Mouse (Mus musculus) forelimb bud, embryonic 11.5 days (tissue): ENCODE results near the gene Olfr59.

Experiments used
- DNase-seq: peaks from one replicate; pipeline ENCODE4 v3.0.0-alpha.2; 2012; ENCODE audit warnings: low read depth, low spot score

Olfr59 gene

DNA sequence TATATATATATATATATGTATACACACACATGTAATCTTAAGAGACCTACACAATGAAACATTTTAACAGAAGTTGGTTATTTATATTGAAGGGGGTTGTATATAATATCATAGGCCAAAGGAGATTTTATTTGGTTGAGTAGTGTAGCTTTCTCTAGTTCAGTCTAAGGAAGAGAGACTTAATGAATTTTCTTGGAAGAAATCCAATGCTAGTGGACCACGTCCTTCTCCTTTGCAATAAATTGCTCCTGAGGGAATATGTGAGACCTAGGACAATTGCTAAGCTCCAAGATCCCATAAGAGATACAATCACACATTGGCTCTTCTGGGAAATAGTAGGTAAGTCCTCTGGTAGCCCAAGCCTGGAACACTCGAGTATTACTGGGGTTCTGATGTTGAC, at the start of gene Olfr59:
Gene Olfr59 (plus strand): TSS at position 301 of the 400 bp plus-strand sequence.
- no peak for DNase-seq

DNA sequence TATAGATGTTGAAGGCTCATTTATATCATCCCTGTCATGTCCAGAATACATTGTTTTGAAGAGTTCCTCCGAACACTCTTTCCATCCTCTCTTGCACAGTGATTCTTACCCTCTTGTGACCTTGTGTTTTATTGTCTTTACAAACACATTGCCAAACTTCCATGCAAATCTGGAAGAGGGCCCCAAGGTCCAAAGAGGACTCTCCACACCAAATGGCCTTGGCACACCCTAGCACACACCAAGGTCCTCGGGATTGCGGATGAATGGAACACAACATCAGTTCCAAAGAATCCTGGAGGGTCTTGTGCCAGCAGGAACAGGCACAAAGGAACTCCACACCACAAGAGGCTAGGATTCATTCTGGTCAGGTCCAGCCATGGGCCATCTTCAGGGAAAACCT, 42.3 kb upstream of the Olfr59 start:
- DNase-seq, result no peak

DNA sequence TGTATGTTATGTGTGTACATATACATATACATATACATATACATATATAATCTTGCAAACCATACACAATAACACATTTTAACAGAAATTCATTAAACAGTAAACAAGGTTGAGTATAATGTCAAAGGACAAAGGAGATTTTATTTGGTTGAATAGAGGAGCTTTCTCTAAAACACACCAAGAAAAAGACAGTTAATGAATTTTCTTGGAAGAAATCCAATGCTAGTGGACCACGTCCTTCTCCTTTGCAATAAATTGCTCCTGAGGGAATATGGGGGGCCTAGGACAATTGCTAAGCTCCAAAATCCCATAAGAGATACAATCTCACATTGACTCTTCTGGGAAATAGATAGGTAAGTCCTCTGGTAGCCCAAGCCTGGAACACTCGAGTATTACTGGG, 24.0 kb upstream of the Olfr59 start, which contains the start of gene Olfr406:
Gene Olfr406 (plus strand): TSS at position 301 of the 400 bp plus-strand sequence.
- no peak for DNase-seq

DNA sequence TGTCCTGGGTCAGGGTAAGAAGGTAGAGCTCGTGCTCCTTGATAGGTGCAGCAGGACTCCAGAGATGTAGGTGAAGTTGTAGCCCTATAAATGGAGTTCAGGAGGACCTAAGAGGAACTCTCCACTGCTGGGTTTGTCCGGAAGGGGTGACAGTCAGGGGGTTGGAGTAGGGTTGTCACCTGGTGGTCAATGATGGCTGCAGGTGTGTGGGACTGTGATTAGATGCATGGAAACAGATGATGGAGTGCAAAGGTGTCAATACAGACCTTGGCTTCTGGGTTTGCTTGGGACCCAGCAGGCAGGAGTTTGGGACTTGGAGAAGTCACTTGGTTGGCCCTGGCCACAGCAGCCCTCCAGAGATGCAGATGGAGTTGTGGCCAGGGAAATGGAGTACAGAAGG, 3.7 kb downstream of the Olfr59 start:
- no peak for DNase-seq

DNA sequence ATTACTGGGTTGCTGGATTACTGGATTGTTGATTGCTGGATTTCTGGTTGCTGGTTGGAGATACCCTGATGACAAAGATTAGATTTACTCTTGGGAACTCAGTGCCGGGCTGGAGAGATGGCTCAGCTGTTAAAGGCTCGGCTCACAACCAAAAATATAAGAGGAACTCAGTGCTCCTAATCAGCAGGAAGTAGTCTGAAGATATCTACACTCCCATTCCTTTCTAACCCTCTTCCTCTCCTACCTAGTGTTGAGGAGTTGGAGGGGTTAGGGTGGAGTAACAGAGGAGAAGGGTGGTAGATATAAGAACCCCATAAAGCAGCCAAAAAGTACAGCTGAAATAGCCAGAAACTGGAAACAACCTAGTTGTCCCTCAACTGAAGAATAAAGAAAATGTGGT, 42.5 kb downstream of the Olfr59 start:
- DNase-seq, result no peak

DNA sequence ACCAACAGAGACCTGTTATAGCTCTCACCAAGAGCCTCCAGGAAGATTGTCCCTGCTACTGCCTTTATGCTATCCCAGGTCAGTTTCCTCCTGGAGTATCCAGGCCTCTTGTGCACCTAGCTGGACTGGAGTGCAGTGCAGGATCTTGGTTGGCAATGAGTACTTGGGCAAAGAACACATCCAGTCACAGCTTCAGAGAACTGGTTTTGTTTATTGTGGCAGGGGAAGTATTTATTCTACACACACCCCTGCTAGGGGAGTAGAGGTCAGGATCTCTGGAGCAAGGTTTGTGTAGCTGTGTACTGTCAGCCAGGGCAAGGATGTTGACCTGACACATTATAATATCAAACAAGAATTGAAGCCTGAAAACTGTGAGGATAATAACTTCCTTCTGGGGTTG, 45.2 kb downstream of the Olfr59 start:
- no peak for DNase-seq

DNA sequence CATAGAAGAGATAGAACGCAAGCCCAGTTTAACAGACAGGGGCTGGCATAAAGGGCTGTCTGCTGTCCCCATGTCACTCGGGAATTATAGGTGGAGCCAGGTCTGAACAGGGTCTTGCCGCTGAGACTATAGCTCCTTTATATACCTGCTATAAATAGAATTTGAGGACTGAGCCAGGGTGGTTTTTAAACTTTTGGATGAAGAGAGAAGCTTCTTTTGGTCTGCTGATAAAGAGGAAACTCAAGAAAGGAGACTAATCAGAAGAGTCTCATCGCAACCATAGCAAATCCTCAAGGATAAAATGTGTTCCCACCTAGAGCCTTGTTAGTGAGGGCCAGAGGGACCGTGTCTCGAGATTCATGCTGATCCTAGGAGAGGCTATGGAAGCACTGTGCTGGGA, 54.4 kb downstream of the Olfr59 start, which contains the start of gene Olfr410:
Gene Olfr410 (minus strand): TSS at position 101 of the 400 bp plus-strand sequence.
- no peak for DNase-seq
